Mouse (Mus musculus) brain, embryonic 14.5 days (tissue): ENCODE data around the gene Josd1.

Source experiments
- CTCF ChIP-seq: fragments of 200-500 bp; IDR thresholded peaks from 2 replicates; pipeline ENCODE4 v1.5.1; 2012; ENCODE audit warnings: inconsistent platforms, mild to moderate bottlenecking, moderate library complexity, borderline replicate concordance; ENCODE audit not compliant: insufficient read depth, insufficient read length; ENCODE audit errors: extremely low read depth
- POLR2A ChIP-seq: fragments of 200-500 bp; IDR thresholded peaks from 2 replicates; pipeline ENCODE4 v1.6.1; 2012; ENCODE audit warnings: mild to moderate bottlenecking, inconsistent platforms, borderline replicate concordance; ENCODE audit not compliant: poor library complexity, insufficient read depth, insufficient read length, severe bottlenecking; ENCODE audit errors: extremely low read depth

DNA sequence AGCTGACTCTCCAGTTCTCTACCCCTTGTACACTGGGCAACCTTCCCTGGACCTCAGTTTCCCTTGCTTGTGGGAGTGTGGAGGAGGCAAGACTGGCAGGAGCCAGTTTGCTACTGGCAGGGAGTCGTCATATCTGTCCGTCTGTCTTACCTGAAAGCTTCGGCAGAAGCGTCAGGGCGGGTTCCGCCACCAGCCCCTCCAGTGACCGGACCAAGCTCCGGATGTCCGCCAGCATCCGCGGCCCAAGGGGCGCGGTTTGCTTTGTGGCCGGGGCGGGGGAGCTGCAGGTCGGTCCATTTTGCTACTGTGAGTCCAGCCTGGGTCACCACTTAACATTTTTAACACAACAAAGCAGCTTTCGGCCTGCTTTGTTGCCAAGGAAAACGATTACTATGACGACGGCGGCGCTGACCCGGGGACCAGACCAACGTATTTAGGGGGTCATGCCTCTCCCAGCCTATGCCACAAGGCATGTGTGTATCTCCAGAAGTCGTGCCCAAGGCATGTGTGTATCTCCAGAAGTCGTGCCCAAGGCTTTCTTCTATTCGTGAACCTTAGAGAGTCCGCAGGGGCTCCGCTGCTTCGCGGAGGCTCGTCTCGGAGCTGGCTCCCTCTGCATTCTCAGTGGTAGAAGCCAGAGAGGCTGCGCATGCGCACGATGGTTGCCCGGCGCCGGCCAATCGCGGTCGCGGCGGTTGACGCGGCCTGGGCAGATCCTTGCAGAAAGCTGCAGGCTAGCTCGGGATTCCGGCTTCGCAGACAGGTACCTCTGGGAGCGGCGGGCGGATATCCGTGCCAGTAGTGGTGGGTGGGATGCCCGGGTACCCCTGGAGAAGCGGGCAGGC is 29.0 kb downstream of the Josd1 start, which contains the start of the genes Fam227a and Cby1:
- TF ChIP-seq POLR2A (peak; percentile 56; the same call in 1 of the 2 replicates), CTCF (no peak)
